Mouse (Mus musculus): ENCODE measurements around the gene Dact1. TPM values are rescaled to one million over a fixed set of nuclear protein-coding genes. Genes with fewer than 3 reads are reported as not detected.

Gene Dact1
- not detected for polyA plus RNA-seq (2017; shearing (Covaris generic))

GRCm38 (mm10) chr12:71309581-71310067 lies at the start of gene Dact1:
Dact1 (plus strand) TSS chr12:71309884.

Other genes starting within 250 kb of the Dact1 start
- not detected for gene Tomm20l, start 198.5 kb upstream of the Dact1 start, polyA plus RNA-seq (2017; shearing (Covaris generic))
- gene Timm9, start 173.2 kb upstream of the Dact1 start, polyA plus RNA-seq (2017; shearing (Covaris generic)) = 58.3 TPM
- gene 2700049A03Rik, start 173.0 kb upstream of the Dact1 start, polyA plus RNA-seq (2017; shearing (Covaris generic)) = 11.6 TPM

All from CD4-positive, CD25-positive, alpha-beta regulatory T cell, adult 9 weeks (primary cell).